Mouse (Mus musculus): ENCODE data around the gene Scimp. TPM values are rescaled to one million over a fixed set of nuclear protein-coding genes. Genes with fewer than 3 reads are reported as not detected.

Gene Scimp
- 1 to 10 TPM; 1.0 to 1.2 TPM for total RNA-seq (2023)

DNA sequence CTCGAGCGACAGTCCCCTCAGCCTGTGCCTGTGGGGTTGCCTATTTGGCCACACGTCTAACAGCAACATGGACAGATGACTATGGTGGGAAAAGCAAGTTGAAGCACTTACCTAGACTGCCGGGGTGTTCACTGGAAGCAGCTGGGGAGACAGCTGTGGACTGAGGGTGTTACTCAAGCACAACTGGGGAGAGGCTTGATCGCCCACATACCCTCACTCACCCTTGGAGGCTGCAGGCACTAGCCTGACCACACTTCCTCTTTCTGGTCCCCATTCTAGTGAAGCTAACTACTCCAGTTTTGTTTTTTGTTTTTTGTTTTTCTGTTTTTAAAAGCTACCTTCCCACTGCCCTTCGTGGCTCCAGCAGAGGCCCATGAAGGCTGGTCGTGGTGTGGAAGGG, at the start of gene Scimp:
Scimp (minus strand) TSS at position 222 of the 400 bp plus-strand sequence.

DNA sequence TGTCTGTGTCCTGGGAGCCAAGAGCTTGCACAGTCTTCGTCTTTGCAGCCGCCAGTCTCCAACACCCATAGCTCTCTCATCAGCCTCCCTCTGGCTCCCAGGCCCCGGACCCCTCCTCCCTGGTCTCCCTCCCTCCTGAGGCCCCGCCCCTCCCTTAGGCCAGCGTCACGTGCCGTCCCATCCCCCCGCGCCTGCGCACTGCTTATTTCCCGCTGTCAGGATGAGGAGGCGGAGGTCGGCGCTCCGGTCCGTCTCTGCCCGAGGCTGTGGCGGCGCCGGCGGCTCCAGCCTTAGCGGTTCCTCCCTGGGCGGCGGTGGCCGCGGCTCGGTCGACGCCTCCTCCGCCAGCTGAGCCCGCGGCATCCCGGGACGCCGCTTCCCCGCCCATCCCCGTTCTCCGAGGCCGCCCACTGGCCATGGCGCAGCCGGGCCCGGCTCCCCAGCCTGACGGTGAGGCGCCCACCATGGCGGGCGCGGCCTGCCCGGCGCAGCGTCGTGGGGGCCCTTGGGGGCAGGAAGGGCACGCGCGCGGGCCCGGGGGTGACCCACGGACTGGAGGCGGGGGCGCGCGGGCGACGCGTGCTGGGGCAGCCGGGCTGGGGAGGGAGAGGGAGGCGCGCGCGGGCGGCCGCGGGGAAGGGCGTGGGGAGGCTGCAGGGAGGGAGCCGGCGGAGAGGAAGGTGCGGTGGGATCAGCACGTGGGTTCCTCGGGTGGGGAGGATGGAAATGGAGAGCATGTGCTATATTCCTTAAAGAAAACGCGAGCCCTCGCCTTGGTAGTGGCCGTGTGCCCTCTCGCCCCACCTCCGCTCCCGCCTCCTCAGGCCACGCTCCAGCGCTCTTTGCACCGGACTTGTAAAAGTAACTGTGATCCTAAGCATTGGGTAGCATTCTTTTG, 32.4 kb upstream of the Scimp start, which contains the start of gene Rabep1:
Rabep1 (plus strand) TSS at position 220 of the 898 bp plus-strand sequence.

DNA sequence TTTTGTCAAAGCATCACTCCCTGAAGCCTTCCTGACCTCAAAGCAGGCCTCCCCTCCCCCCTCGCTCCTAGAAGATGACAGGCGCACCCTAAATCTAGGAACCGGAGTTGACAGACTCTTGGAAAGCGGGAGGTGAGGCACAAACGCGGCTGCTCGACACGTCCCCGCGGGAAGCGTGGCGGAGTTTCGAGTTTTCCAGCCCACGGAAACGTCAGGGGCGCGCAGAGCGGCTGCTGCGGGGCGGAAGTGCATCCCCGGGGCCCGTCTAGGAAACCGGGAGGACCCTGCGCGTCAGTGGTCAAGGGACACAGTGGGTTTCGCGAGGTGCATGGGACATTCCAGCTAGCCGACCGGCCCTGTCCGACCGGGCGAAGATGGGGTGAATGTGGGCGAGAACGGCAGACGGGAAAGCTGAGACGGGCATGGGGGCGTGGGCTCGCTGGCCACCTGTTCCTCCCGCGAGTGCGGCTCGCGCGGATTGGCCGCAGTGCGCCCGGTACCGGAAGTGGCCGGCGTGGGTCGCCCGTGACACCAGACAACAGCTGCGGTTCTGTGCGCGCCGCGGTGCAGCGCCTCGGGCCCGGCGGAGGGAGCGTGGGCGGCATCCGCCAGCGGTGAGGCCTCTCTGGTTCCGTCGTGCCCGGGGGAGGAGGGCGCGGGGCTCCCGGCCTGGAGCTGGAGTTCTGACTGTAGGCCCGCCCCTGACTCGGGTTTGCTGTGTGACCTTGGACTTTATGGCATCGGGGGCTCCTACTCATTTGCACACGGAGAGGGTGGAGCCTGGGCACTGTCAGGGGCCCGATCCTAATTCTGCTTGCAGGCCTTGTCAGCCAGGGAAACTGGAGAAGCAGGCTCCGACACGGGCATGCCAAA, 48.2 kb downstream of the Scimp start, which contains the start of gene Zfp3:
Zfp3 (plus strand) TSS at position 274 of the 873 bp plus-strand sequence.

Other genes starting within 250 kb of the Scimp start
- gene Mink1, start 249.7 kb downstream of the Scimp start, total RNA-seq (2023) = 10 to 100 TPM; 30.4 to 35.9 TPM
- gene 4930544D05Rik, start 196.7 kb downstream of the Scimp start, total RNA-seq (2023) = not detected
- gene Chrne, start 193.4 kb downstream of the Scimp start, total RNA-seq (2023) = not detected
- under 1 TPM; 0.44 to 0.92 TPM for gene Gp1ba, start 173.5 kb downstream of the Scimp start, total RNA-seq (2023)
- gene Rnf167, start 165.4 kb downstream of the Scimp start, total RNA-seq (2023) = 100 to 1,000 TPM; 143 to 145 TPM
- 10 to 100 TPM; 88.4 to 89.0 TPM for gene Slc25a11, start 165.1 kb downstream of the Scimp start, total RNA-seq (2023)
- 1,000 to 10,000 TPM; 1,955 to 2,001 TPM for gene Pfn1, start 157.9 kb downstream of the Scimp start, total RNA-seq (2023)
- 10 to 100 TPM in 1 of 2 experiments, 1 to 10 TPM in 1; 6.5 to 12.5 TPM for gene Eno3, start 155.4 kb downstream of the Scimp start, total RNA-seq (2023)
- 10 to 100 TPM; 34.4 to 37.7 TPM for gene Spag7, start 143.2 kb downstream of the Scimp start, total RNA-seq (2023)
- gene Camta2, start 124.5 kb downstream of the Scimp start, total RNA-seq (2023) = 10 to 100 TPM; 62.9 to 65.1 TPM
- not detected for gene Inca1, start 112.4 kb downstream of the Scimp start, total RNA-seq (2023)
- 10 to 100 TPM; 25.3 to 29.9 TPM for gene Kif1c, start 112.0 kb downstream of the Scimp start, total RNA-seq (2023)
- under 1 TPM; 0.51 to 0.70 TPM for gene Zfp3, start 48.4 kb downstream of the Scimp start, total RNA-seq (2023)
- gene Rabep1, start 32.2 kb upstream of the Scimp start, total RNA-seq (2023) = 10 to 100 TPM; 13.5 to 14.3 TPM
- gene Nup88, start 157.4 kb upstream of the Scimp start, total RNA-seq (2023) = 10 to 100 TPM; 45.2 to 48.8 TPM
- gene Rpain, start 157.6 kb upstream of the Scimp start, total RNA-seq (2023) = 10 to 100 TPM; 31.0 to 31.1 TPM
- 10 to 100 TPM; 52.4 to 54.0 TPM for gene C1qbp, start 170.4 kb upstream of the Scimp start, total RNA-seq (2023)
- 1 to 10 TPM; 9.2 to 9.3 TPM for gene Dhx33, start 191.9 kb upstream of the Scimp start, total RNA-seq (2023)
- gene Mis12, start 207.0 kb upstream of the Scimp start, total RNA-seq (2023) = 10 to 100 TPM; 16.7 to 17.5 TPM
- 10 to 100 TPM; 27.7 to 31.7 TPM for gene Derl2, start 207.3 kb upstream of the Scimp start, total RNA-seq (2023)
- not detected for gene 6330403K07Rik, start 220.9 kb upstream of the Scimp start, total RNA-seq (2023)

Data from neutrophil, adult 83 days (primary cell).